27 mouse cellular contexts compared by ENCODE assay signal in genomic region chr4:68864668-68865067, GRCm38 (mm10).
A peak's percentile ranks its signal among the peaks of the same experiment; 100 is the strongest.
DNase-seq lines count a peak whose midpoint lies in the region; ATAC-seq and TF ChIP-seq lines count a peak whose summit lies in the region.
"Had no signal": no experiment of that assay in that cellular context is flagged by ENCODE, and none has a peak within 500 bp of the region (broad histone marks: within the 10 kb centered on the region; RNA-seq: fewer than 3 reads in every experiment).

No protein-coding gene starts in this region.

- H3K9ac ChIP-seq in forebrain, embryonic 15.5 days (replicated peaks) = no peak overlapping the region
- H3K9ac ChIP-seq: embryonic facial prominence, embryonic 13.5 days; forebrain, embryonic 12.5 days; heart, embryonic 13.5 days; hindbrain, embryonic 14.5 days had no signal

- no peak overlapping the region for H3K4me3 ChIP-seq in cerebellum, adult 2 months (replicated peaks; ENCODE audit: insufficient read depth, low read depth, low read length)
- no peak overlapping the region for H3K4me3 ChIP-seq in forebrain, embryonic 15.5 days
- H3K4me3 ChIP-seq: embryonic facial prominence, embryonic 10.5 days; embryonic facial prominence, embryonic 13.5 days; erythroblast, embryonic 14.5 days; forebrain, embryonic 12.5 days; heart, adult 2 months; heart, embryonic 10.5 days; heart, embryonic 13.5 days had no signal

- DNase-seq in cerebellum, postnatal 10 days = no peak
- peak; percentile 37 to 75 for DNase-seq in cerebellum, adult 2 months
- no peak for DNase-seq in cerebellum, postnatal 4 days (ENCODE audit: low spot score in 2 of 2)
- DNase-seq in brain, adult 2 months (ENCODE audit: low read depth, low spot score) = peak; percentile 76
- peak; percentile 49 for DNase-seq in cerebellum, adult 9-11 months
- DNase-seq in spleen, postnatal 36 days (ENCODE audit: low spot score in 2 of 2) = no peak
- DNase-seq: adrenal gland, postnatal 10 days; adrenal gland, postnatal 36 days; gastrocnemius, postnatal 25 days; heart, adult 2 months; heart, postnatal 14 days; heart, postnatal 4 days; kidney, adult 2 months had no signal

- peaks cover 5% of the 10 kb centered on the region; the same call in 1 of the 2 replicates for H3K4me1 ChIP-seq in cerebellum, adult 2 months (ENCODE audit: control insufficient read depth, insufficient read depth, low read length)
- no peaks in the 10 kb centered on the region for H3K4me1 ChIP-seq in forebrain, embryonic 15.5 days
- H3K4me1 ChIP-seq: embryonic facial prominence, embryonic 10.5 days; embryonic facial prominence, embryonic 13.5 days; forebrain, embryonic 12.5 days; heart, embryonic 10.5 days; heart, embryonic 13.5 days had no signal

- no peak for TF ChIP-seq POLR2A in cerebellum, adult 2 months (IDR thresholded peaks at IDR 0.05; ENCODE audit: borderline replicate concordance, insufficient read depth, low read length)

- no peaks in the 10 kb centered on the region for H3K27me3 ChIP-seq in cerebellum, adult 2 months (ENCODE audit: control insufficient read depth, insufficient read depth, low read length)
- H3K27me3 ChIP-seq in forebrain, embryonic 15.5 days = no peaks in the 10 kb centered on the region
- H3K27me3 ChIP-seq: embryonic facial prominence, embryonic 13.5 days; forebrain, embryonic 12.5 days; heart, embryonic 13.5 days had no signal

- no peak for TF ChIP-seq CTCF in cerebellum, adult 2 months (IDR thresholded peaks at IDR 0.05; ENCODE audit: borderline replicate concordance, insufficient read depth, low read depth, low read length)

- H3K27ac ChIP-seq in cerebellum, adult 2 months (ENCODE audit: insufficient read depth, low read length) = no peak overlapping the region
- no peak overlapping the region for H3K27ac ChIP-seq in forebrain, embryonic 15.5 days (replicated peaks)
- H3K27ac ChIP-seq: embryonic facial prominence, embryonic 10.5 days; embryonic facial prominence, embryonic 13.5 days; forebrain, embryonic 12.5 days; heart, adult 2 months; heart, embryonic 10.5 days; heart, embryonic 13.5 days; hindbrain, embryonic 14.5 days; hindbrain, postnatal 0 days had no signal

- 68% methylated on average over 2 of the region's 2 CpGs for WGBS in cerebellum, adult 2 months
- WGBS in forebrain, embryonic 15.5 days = 96% methylated on average over 2 of the region's 2 CpGs

- no peaks in the 10 kb centered on the region for H3K9me3 ChIP-seq in forebrain, embryonic 15.5 days
- H3K9me3 ChIP-seq: embryonic facial prominence, embryonic 10.5 days; embryonic facial prominence, embryonic 13.5 days; forebrain, embryonic 12.5 days; heart, embryonic 10.5 days; heart, embryonic 13.5 days had no signal

- H3K36me3 ChIP-seq in forebrain, embryonic 15.5 days = no peaks in the 10 kb centered on the region
- H3K36me3 ChIP-seq: embryonic facial prominence, embryonic 10.5 days; embryonic facial prominence, embryonic 13.5 days; forebrain, embryonic 12.5 days; heart, embryonic 10.5 days; heart, embryonic 13.5 days had no signal

- H3K4me2 ChIP-seq in forebrain, embryonic 15.5 days (replicated peaks) = no peak overlapping the region
- H3K4me2 ChIP-seq: embryonic facial prominence, embryonic 13.5 days; forebrain, embryonic 12.5 days; heart, embryonic 13.5 days; hindbrain, embryonic 14.5 days had no signal

- peak; percentile 75 for ATAC-seq in cerebellum, adult (ENCODE audit: insufficient number of reproducible peaks, low FRiP score, low TSS enrichment)
- no peak for ATAC-seq in forebrain, embryonic 15.5 days (replicated peaks)
- ATAC-seq: activated CD4-positive, CD25-positive, alpha-beta regulatory T cell, adult 4 months; forebrain, embryonic 16.5 days; hindbrain, postnatal 0 days; inflammation-experienced regulatory T-cells, adult 6 months; intestine, embryonic 16.5 days had no signal

Comparison
In these comparisons a context has a peak if more than half of its experiments do, and no peak if none do; other contexts are left out.
1. DNase-seq: peak in cerebellum, adult 2 months (2 of 2), brain, adult 2 months (single experiment) and cerebellum, adult 9-11 months (single experiment); none in cerebellum, postnatal 10 days (0 of 2), cerebellum, postnatal 4 days (0 of 2) and spleen, postnatal 36 days (0 of 2).